Mouse (Mus musculus) T-cell, adult 2 months (primary cell): ENCODE measurements around the gene Cemip.
"Not testable (repeated sequence)": the region's sequence is repeated elsewhere in the genome, so short reads cannot be mapped to it uniquely, and the experiment has no call there.

ENCODE experiments used
- DNase-seq: peaks from one replicate; pipeline ENCODE4 v3.0.0; 2022; ENCODE audit warnings: low spot score

Gene Cemip

GRCm38 (mm10) chr7:83892333-83892669, 194.0 kb downstream of the Cemip start:
- no peak for DNase-seq

GRCm38 (mm10) chr7:83891433-83892332, 194.6 kb downstream of the Cemip start:
- DNase-seq: peak; percentile 98

- not testable (repeated sequence) for DNase-seq
These were observed 196.4 kb downstream of the Cemip start for GRCm38 (mm10) chr7:83889946-83890345.

- no peak for DNase-seq
These were observed 196.9 kb downstream of the Cemip start for GRCm38 (mm10) chr7:83889383-83889782.

GRCm38 (mm10) chr7:83886366-83887129, 199.8 kb downstream of the Cemip start:
- DNase-seq: no peak

GRCm38 (mm10) chr7:83885835-83886234, 200.5 kb downstream of the Cemip start:
- DNase-seq: no peak

- DNase-seq: no peak
These were observed 201.3 kb downstream of the Cemip start for GRCm38 (mm10) chr7:83884921-83885532.

GRCm38 (mm10) chr7:83884021-83884658, 202.2 kb downstream of the Cemip start, which contains the start of the genes Tlnrd1 and Mesd:
Gene Tlnrd1, minus strand, starts transcription at chr7:83884305.
Gene Mesd, plus strand, starts transcription at chr7:83884466.
- peak; percentile 76 for DNase-seq

- peak; percentile 33 for DNase-seq
These were observed 202.9 kb downstream of the Cemip start for GRCm38 (mm10) chr7:83883276-83884020.
